Mouse (Mus musculus): ENCODE results near the gene Rnf227.

- TF ChIP-seq POLR2A (IDR thresholded peaks at IDR 0.05; ENCODE audit: extremely low read depth, insufficient read depth, low read length) (no peak), CTCF (IDR thresholded peaks at IDR 0.05; ENCODE audit: extremely low read depth, insufficient read depth, low read length) (no peak)
These were observed 32.0 kb downstream of the Rnf227 start for GRCm38 (mm10) chr11:69372056-69372779.

Data from cortical plate, adult 2 months (tissue).